Mouse (Mus musculus): ENCODE measurements around the gene Jup.
A peak's percentile ranks its signal among the peaks of the same experiment; 100 is the strongest.
"Not testable (repeated sequence)": the region's sequence is repeated elsewhere in the genome, so short reads cannot be mapped to it uniquely, and the experiment has no call there.

Jup gene

DNA sequence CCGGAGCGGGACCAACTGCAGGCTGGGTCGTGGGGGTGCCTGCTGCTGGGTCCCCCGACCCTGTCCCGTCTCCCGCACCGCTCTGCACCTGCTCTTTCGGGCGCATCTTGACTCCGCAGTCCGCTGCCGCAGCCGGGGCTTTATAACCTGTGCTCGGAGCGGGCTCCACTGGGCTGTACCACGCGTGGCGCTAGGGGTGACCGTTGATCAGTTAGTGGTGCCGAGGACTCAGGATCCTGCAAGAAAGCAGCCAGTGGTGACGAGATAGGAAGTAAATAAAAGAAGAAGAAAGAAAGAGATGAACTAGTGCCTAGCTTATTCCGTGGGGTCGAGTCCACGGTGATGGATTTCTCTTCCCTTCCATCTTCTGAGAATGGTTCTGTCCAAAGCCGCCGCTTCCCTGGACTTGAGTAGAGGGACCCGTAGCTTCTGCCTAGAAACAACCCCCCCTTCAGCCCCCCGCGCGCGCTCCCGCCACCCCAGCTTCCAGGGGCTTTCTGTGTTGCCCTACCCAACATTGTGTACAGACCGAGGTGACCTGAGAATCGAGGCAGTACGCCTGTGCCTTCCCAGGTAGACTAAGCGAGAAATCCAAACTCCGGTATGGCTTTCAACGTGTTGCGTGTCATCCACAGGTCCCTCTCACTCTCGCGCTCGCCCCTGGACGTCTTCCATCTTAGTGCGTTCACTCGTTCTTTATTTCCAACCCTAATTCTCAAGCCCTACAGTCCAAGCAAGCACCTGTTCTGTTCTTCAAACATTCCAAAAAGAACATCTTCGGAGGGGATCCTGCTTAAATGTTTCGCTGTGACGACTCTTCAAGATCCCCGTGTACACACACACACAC lies 41.4 kb downstream of the Jup start, which contains the start of gene Hap1:
Gene Hap1 (minus strand): TSS at position 157 of the 847 bp plus-strand sequence.
- DNase-seq: peak; percentile 79

GRCm38 (mm10) chr11:100355151-100355951 lies 42.2 kb downstream of the Jup start:
- peak; percentile 66 for DNase-seq

- DNase-seq: no peak
Measured at GRCm38 (mm10) chr11:100352076-100352857, 45.3 kb downstream of the Jup start.

- DNase-seq: no peak
Measured at GRCm38 (mm10) chr11:100344269-100344668, 53.3 kb downstream of the Jup start.

DNA sequence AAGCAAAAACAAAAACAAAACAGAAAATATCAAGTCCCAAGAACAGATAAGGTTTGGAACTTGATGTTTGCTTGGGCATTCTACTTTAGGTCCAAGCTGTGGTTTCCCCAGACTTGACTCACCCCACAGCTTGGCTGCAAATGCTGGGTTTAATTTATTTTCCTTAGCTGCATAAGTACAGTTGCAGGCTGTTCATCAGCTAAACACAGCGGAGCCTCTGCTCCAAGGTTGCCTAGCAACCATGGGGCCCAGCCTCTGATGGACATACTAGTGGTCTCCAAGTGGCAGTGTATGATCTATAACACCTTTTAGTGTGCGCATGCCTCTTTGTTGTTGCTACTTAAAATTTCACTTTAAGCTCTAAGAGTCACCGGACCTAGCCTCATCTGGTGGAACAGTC lies 61.8 kb downstream of the Jup start:
- DNase-seq: no peak

GRCm38 (mm10) chr11:100333944-100334457 lies 63.6 kb downstream of the Jup start, which contains the start of gene Gast:
TSS of gene Gast (plus strand) at chr11:100334407.
- no peak for DNase-seq

DNA sequence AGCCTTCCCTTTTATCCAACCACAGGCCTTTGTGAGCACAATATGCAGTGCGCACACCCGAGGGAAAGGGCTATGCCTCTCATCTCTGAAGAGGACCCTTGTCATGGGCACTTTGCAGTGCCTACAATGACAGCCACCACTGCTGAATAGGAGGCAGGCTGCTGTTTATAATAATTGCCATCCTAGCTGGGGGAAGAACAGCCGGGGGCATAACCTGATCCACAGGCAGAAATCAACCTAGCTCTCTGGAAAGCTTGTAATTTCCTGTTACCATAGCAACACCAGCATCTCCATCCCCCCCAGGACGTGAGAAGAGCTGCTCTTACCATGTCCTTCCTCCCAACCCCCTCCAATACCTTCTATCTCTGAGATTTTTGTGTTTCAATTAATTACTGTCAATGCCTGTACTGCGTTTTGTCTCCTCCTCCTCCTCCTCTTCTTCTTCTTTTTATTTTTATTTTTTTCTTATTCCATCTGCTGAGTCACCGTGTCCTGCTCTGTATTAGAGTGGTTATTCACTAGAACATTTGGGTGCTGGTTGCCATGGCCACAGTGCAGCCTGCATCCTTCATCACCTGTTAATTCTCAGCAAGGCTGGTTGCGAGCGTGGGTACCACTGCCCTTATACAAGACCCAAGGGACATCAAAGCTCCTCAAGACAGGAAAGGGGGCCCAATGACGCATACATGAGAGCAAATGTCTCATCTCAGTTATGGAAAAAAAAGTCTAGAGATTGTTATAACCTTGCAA lies 64.6 kb downstream of the Jup start:
- no peak for DNase-seq

DNA sequence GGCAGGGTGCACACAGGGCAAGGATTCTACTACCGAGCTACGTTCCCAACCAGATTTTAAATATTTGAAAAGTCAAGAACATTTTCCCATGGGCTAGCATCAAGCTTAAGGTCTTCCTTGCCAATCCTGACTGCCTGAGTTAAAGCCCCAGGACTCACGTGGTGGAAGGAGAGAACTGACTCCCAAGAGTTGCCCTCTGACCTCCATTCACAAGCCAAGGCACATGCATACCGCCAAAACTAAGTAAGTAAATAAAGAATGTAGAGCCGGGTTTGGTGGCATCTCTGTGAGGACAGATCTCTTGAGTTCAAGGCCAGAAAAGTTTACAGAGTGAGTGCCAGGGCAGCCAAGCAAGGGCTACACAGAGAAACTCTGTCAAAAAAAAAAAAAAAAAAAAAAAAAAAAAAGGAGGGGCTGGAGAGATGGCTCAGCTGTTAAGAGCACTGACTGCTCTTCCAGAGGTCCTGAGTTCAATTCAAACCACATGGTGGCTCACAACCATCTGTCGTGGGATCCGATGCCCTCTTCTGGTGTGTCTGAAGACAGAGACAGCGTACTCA lies 66.7 kb downstream of the Jup start:
- peak; percentile 35 for DNase-seq

DNA sequence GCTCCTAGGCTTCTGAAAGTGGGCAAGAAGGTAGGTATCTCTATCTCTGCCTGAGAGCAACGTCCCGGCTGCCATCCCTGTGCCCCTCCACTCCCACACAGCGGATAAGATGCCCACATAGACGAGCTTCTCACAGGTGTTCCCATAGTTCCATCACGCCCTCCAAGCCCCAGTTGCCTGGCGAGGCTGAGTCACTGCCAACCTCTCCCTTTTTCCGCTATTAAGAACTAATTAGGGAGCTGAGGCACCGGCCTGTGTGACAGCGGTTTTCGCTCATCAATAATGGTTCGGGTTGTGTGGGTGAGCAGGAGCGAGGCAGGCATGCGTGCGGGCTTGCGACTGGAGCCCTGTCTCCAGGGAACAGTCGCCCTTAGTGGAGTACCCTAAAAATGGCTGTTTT lies 67.3 kb downstream of the Jup start:
- DNase-seq: no peak

- no peak for DNase-seq
Measured at GRCm38 (mm10) chr11:100327761-100328160, 69.8 kb downstream of the Jup start.

DNA sequence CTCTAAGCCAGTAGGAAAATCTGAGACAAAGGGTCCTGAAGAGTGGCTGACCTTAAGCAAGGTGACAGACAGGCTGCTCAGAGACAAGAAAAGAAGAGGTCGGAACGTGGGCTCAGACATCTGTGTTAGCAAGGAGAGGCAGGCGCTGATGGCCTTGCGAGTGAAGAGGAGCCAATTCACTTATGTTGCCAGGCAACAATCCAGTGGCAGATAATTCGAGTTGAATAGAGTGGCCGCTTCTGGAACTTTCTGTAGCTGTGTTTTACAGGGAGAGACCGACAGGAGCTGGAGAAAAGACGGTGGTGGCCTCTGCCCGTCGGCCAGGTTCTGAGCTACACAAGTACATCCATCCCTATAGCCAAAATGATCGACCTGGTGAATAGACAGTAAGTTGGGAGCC lies 70.2 kb downstream of the Jup start:
- no peak for DNase-seq

DNA sequence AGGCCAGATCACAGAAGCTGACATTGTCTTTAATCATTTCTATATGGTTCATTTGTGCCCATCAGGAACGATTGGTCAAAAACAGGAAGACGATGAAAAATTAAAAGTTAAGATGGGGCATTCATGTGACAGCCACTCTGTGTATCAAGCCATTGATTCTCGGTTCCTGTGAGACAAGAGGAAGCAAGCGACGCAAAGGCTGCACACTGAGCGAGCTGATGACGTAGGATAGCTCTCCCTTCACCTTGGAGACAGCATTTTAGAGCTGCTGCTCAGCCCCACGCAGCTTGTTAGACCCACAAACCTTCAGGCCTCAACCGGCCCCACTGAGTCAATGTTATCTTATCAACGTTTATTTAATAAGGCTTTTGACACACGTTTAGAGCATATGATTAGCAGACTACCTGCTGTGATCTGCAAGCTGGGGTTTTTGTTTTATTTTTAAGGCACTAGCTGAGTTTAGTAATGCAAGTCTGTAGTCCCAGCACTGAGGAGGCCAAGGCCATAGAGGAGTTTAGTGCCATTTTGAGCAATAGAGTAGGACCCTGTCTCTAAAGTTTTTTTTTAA lies 72.4 kb downstream of the Jup start:
- no peak for DNase-seq

GRCm38 (mm10) chr11:100323578-100323977 lies 74.0 kb downstream of the Jup start:
- DNase-seq: peak; percentile 77

GRCm38 (mm10) chr11:100322591-100323258 lies 74.8 kb downstream of the Jup start:
- DNase-seq: no peak

- not testable (repeated sequence) for DNase-seq
Measured at GRCm38 (mm10) chr11:100321479-100322305, 75.9 kb downstream of the Jup start.

- DNase-seq: not testable (repeated sequence)
Measured at GRCm38 (mm10) chr11:100320701-100321410, 76.7 kb downstream of the Jup start.

DNA sequence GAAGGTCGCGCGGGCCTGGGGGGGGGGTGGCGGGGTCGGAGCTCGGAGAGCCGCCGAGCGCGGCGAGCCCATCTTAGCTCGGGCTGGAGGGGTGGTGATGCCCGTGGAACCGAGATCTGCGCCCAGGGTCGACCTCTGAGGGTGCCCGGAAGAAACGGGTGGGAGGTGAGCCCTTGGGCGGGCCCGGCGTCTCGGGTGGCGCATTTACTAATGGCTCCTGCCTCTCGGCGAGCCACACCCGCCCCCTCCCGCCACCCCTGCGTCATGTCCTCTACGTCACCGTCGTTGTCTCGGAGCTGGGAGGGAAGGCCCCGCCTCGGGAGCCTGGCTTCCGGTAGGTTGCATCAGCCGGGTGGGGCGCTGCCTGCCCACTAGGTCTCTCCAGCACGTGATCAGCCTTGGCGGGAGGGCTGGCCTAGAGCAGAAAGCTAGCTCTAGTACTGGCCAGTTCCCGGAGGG lies 77.4 kb downstream of the Jup start:
- peak; percentile 99 for DNase-seq

DNA sequence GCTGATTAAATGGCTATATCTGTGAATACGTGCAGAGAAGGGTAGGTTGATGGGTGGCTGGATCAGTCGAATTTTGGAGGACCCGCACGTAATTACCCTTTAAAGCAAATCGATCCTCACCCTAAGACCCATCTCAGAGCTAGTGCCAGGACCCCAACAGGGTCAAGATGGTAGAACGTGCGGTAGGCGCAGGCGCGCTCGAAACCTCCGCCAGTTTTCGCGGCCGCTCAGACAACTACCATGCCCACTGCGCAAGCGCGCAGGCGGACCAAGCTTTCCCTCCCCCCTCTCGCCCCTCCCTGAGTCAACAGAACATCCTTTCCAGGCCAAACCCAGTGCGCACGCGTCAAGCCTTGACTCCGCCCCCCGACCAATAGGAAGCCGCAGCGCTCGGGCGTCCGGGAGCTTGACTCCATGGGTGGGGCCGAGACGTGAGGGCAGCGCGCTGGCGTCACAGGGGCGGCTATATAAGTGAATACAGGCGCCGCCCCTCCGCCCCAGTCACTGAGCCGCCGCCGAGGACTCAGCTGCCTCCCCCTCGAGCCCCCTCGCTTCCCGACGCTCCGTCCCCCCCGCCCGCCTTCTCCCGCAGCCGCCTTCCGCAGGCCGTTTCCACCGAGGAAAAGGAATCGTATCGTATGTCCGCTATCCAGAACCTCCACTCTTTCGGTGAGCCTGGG lies 77.9 kb downstream of the Jup start, which contains the start of gene Eif1:
Gene Eif1 (plus strand): TSS at position 394 of the 680 bp plus-strand sequence.
- peak; percentile 100 for DNase-seq

Data from lung, postnatal 36 days (tissue).